Mouse (Mus musculus): ENCODE measurements around the gene Tulp2.
A peak's percentile ranks its signal among the peaks of the same experiment; 100 is the strongest.

Tulp2 gene

DNA sequence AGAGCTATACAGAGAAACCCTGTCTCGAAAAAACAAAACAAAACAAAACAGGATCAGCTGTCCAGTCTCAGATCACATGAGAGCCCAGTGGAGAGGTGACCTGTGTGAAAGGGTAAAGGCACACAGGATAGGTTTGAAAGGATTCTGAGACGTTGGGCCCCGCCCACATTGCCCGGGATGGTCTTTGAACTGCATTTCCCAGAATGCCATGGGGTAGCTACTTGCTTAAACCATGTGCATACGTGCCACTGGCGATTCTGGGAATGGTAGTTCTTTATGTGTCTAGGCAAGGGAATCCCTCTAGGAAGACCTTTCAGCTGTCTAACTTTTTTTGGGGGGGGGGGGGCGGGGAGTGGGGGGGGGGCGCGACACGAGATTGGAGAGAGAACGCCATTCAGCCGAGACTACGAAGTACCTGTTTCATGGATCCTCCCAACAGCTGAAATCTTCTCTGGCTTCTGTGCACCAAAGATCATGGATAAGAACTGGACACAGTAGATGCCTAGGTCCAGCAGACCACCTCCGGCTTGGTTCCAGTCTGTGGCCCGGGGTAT, at the start of gene Tulp2:
Gene Tulp2, plus strand, starts transcription at position 504 of the 554 bp plus-strand sequence.
- peak; percentile 68 to 74 for DNase-seq

- no peak for DNase-seq
These were observed 47.9 kb upstream of the Tulp2 start for GRCm38 (mm10) chr7:45433835-45434202.

GRCm38 (mm10) chr7:45434203-45435015, 47.3 kb upstream of the Tulp2 start, which contains the start of gene Gys1:
Gene Gys1 (plus strand): TSS chr7:45434844.
- peak; percentile 100 for DNase-seq

GRCm38 (mm10) chr7:45435038-45435437, 46.6 kb upstream of the Tulp2 start:
- no peak for DNase-seq

- DNase-seq = no peak
These were observed 45.2 kb upstream of the Tulp2 start for GRCm38 (mm10) chr7:45436444-45436843.

DNA sequence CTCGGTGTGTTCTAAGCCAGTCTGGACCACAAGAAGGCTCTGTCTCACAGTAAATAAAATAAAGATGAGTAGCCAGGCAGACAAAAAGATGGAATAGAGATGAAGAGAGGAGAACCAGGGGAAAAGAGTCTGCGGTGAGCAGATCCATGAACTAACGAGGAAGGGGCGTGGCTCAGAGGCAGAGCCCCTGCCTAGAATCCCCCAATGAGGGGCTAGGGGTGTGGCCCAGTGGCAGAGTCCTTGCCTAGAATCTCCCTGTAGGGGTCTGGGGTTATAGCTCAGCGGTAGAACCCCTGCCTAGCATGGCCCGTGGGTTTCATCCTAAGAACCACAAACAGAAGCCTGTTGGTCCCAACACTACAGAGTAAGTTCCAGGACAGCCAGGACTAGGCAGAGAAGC, 44.6 kb upstream of the Tulp2 start:
- DNase-seq = no peak

DNA sequence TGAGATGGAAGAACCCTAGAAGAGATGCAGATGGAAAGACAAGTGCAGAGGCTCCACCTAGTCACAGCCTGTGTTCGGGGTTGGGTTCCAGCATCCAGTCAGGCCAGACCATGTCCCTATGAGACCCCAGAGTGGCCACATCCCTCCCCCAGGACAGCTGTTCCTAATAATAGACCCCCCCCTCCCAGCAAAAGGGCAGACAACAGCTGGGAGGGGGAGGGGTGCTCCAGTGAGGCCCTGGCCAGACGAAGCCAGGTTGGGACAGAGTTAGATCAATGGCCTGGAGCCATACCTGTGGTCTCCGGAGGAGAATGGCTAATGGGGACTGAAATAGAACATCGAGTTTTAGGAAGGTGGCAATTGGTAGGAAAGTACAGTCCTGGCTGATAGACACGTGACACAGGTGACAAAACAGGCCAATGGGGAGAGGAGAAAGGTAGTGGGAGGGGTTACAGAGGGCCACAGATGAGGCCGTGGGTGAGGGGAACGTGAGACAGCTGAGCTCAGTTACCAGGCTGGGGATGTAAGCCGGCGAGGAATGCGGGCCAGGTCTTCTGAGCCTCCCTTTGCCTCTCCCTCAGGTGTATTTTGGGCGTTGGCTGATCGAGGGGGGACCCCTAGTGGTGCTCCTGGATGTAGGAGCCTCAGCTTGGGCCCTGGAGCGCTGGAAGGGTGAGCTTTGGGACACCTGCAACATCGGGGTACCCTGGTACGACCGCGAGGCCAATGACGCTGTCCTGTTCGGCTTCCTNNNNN, 44.0 kb upstream of the Tulp2 start, which contains the start of gene Ruvbl2:
Gene Ruvbl2, minus strand, starts transcription at position 576 of the 756 bp plus-strand sequence.
- peak; percentile 22 to 42 for DNase-seq

DNA sequence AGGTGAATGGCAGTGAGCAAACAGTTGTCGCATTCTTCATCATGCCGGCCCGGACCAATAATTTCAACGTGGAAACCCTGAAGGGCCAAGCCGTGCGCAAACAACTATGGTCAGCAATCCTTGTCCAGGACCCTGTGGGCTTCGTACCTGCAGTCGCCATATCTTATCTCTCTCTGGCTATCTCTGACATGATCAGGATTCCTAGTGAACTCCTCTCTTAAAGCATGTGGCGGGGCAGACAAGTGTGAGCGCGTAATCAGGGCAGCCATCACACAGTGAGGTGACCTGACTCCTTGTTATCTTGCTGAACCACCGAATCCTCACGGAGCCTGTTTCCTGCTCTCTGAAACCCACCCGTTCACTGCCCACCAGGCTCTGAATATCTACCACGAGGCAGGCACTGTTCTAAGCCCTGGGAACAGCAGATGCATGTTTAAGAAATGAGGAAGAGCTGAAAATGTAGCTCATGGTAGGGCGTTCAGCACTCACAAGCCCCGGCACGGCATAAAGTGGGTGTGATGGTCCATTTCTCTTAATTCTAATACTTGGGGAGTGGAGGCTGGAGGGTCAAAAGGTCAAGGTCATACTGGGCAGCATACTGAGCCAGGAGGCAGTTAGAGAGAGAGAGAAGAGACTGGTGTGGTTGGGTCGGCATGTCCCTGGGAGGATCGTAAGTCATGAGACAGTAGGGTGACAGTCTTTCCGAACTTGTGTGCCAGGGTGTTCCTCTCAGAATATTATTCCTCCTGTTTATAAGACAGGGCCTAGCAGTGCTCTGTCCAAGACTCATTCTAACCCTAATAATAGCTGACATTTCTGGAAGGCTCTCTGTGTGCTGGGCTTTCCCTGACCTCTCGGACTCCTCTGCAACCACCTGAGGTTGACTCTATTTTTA, 37.9 kb upstream of the Tulp2 start:
- DNase-seq = no peak

DNA sequence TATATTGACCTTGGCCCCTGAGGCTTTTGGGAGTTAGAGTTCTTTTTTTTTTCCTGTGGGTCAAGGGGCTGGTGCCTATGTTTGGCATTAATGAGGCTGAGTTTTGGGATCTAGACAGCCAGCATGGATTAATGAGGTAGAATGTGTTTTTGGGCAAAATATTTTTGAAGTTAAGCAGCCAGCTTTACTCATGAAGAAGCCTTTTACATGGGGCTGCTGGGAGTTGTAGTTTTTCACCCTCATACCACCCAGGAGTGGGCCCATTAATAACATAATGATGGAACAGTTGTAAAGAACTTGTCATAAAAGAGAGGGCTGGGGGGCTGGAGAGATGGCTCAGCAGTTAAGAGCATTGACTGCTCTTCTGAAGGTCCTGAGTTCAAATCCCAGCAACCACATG, 35.1 kb upstream of the Tulp2 start:
- no peak for DNase-seq

DNA sequence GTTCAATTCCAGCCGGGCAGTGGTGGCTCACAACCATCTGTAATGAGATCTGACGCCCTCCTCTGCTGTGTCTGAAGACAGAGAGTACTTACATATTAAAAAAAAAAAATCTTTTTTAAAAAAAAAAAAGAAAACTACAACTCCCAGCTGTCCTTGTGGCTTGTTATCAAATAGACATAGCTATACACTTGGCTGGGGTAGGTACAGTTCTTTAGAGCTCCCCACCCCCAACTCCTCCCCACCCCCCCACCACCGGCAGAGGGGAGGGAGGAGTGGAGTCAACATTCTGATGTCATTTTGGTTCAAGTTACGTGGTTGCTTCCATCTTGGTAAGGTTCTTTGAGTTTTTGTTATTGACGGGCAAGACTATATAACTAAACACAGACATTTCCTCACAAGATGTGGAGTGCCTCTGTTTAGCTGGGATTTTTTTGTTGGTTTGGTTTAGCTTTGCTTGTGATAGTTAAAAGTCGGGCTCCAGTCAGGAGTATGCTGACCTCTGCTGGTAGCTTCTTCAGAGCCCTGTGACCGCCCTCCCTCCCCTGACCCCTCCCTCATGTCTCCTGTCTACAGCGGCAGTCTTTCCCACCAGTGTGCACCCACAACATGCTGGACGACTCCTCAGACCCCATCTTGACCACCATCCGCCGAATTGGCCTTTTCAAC, 34.2 kb upstream of the Tulp2 start:
- peak in 1 of 2 experiments; percentile 17 for DNase-seq

- no peak for DNase-seq
These were observed 31.7 kb upstream of the Tulp2 start for GRCm38 (mm10) chr7:45449974-45450373.

DNA sequence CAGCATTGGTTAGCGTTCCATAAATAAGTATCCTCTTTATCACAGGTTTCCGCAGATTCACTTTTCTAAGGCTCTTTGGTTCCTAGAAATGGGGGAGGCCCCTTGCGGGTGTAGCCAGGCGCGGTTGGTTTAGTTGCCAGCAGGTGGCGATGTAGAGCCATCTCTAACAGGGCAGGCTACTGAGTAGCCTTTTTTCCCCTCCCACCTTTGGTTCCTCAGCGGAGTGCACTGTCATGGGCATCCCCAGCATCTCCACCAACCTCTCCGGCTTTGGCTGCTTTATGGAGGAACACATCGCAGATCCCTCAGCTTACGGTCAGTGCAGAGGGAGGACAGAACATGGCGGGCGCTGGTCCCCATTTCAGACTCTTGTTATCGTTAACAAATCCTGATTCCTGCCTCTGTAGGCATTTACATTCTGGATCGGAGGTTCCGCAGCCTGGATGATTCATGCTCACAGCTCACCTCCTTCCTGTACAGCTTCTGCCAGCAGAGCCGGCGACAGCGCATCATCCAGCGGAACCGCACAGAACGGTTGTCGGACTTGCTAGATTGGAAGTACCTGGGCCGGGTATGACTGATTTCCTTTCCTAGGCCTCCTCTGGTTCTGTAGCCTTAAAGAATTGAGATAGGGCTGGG, 30.2 kb upstream of the Tulp2 start:
- DNase-seq = peak; percentile 77 to 81

DNA sequence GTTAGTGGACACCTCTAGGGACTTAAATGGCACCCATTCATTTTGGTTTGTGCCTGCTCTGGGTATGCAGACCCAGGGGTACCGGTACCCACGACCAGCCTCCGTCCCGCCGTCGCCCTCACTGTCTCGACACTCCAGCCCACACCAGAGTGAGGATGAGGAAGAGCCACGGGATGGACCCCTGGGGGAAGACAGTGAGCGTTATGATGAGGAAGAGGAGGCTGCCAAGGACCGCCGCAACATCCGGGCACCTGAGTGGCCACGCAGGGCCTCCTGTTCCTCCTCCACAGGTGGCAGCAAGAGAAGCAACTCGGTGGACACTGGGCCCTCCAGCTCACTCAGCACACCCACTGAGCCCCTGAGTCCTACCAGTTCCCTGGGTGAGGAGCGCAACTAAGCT, 26.7 kb upstream of the Tulp2 start:
- no peak for DNase-seq

GRCm38 (mm10) chr7:45455932-45456696, 25.6 kb upstream of the Tulp2 start:
- DNase-seq = no peak

GRCm38 (mm10) chr7:45456721-45457203, 24.9 kb upstream of the Tulp2 start:
- DNase-seq = no peak

GRCm38 (mm10) chr7:45457204-45458060, 24.2 kb upstream of the Tulp2 start:
- DNase-seq = no peak

GRCm38 (mm10) chr7:45458748-45459563, 22.7 kb upstream of the Tulp2 start:
- DNase-seq = peak; percentile 85 to 86

GRCm38 (mm10) chr7:45459564-45460140, 22.0 kb upstream of the Tulp2 start, which contains the start of gene Ftl1:
Gene Ftl1 (minus strand): TSS chr7:45459884.
- peak; percentile 93 to 97 for DNase-seq

Data from thymus, postnatal 36 days (tissue).